Mouse (Mus musculus): ENCODE results near the gene Plekhg5.

Gene Plekhg5

GRCm38 (mm10) chr4:152126026-152126920 lies 54.0 kb downstream of the Plekhg5 start:
- DNase-seq, result no peak

- DNase-seq, result no peak
Measured at GRCm38 (mm10) chr4:152127884-152128283, 55.6 kb downstream of the Plekhg5 start.

GRCm38 (mm10) chr4:152128784-152129183 lies 56.5 kb downstream of the Plekhg5 start:
- peak; percentile 90 for DNase-seq

- no peak for DNase-seq
Measured at GRCm38 (mm10) chr4:152129395-152129930, 57.2 kb downstream of the Plekhg5 start.

- DNase-seq, result peak; percentile 74
Measured at GRCm38 (mm10) chr4:152130771-152131653, 58.7 kb downstream of the Plekhg5 start.

- DNase-seq, result no peak
Measured at GRCm38 (mm10) chr4:152131809-152132771, 59.8 kb downstream of the Plekhg5 start.

- DNase-seq, result no peak
Measured at GRCm38 (mm10) chr4:152132772-152133169, 60.5 kb downstream of the Plekhg5 start.

GRCm38 (mm10) chr4:152133213-152133612 lies 60.9 kb downstream of the Plekhg5 start:
- no peak for DNase-seq

GRCm38 (mm10) chr4:152134507-152134906 lies 62.2 kb downstream of the Plekhg5 start:
- no peak for DNase-seq

- DNase-seq, result no peak
Measured at GRCm38 (mm10) chr4:152135363-152135762, 63.1 kb downstream of the Plekhg5 start.

GRCm38 (mm10) chr4:152136112-152136875 lies 64.0 kb downstream of the Plekhg5 start:
- DNase-seq, result no peak

- DNase-seq, result no peak
Measured at GRCm38 (mm10) chr4:152136876-152137250, 64.6 kb downstream of the Plekhg5 start.

- DNase-seq, result peak; percentile 87
Measured at GRCm38 (mm10) chr4:152138497-152139260, 66.4 kb downstream of the Plekhg5 start.

GRCm38 (mm10) chr4:152140441-152140840 lies 68.1 kb downstream of the Plekhg5 start:
- DNase-seq, result peak; percentile 71

GRCm38 (mm10) chr4:152141521-152142135 lies 69.3 kb downstream of the Plekhg5 start:
- no peak for DNase-seq

GRCm38 (mm10) chr4:152143632-152144031 lies 71.3 kb downstream of the Plekhg5 start:
- no peak for DNase-seq

- no peak for DNase-seq
Measured at GRCm38 (mm10) chr4:152145473-152145872, 73.2 kb downstream of the Plekhg5 start.

- no peak for DNase-seq
Measured at GRCm38 (mm10) chr4:152146033-152146827, 73.9 kb downstream of the Plekhg5 start.

GRCm38 (mm10) chr4:152150546-152150945 lies 78.2 kb downstream of the Plekhg5 start:
- DNase-seq, result no peak
